Mouse (Mus musculus) MEL (cell line): Measurements from ENCODE around the gene Glt8d2.

Experiments used
- CTCF ChIP-seq, 3 experiments: IDR thresholded peaks in 2 of 3; conservative IDR thresholded peaks in 1 of 3; 2 replicates each; pipeline ENCODE4 v1.5.1; 2011 to 2012; ENCODE audit warnings: low read length in 3 of 3, low read depth in 2 of 3, mild to moderate bottlenecking in 2 of 3, improper control_type of control experiment in 1 of 3, inconsistent platforms in 1 of 3, mixed read lengths in 1 of 3, moderate library complexity in 1 of 3; ENCODE audit not compliant: control insufficient read depth in 1 of 3, insufficient read depth in 1 of 3, poor library complexity in 1 of 3, severe bottlenecking in 1 of 3
- MAFK ChIP-seq: IDR thresholded peaks from 2 replicates; pipeline ENCODE4 v1.6.1; 2011; ENCODE audit warnings: low read depth, mild to moderate bottlenecking, low read length, improper control_type of control experiment, borderline replicate concordance

DNA sequence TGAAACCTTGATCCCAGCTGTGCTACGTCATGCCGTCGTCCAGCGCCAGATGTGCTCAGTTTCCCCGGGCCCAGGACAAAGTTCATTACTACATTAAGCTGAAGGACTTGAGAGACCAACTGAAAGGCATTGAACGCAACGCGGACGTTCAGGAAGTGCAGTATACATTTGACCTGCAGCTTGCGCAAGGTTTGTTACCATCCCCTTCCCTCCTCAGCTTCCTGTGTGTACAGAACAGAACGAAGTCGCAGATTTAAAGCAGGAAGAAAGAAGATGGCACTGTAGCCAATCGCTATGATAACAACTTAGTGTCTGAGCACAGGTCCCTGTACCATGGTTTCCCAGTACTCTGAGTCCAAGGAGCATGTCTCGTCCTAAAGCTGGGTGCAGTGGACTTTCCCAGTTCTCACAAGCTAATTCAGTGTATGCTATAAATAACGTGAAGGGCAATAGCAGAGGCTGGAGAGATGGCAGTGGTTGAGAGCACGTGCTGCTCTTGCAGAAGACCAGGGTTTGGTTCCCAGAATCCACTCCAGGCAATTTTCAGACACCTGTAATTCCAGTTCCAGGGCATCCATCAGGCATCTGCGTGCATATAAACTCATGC, 43.1 kb downstream of the Glt8d2 start:
- no peak for TF ChIP-seq MAFK
- no peak for TF ChIP-seq CTCF (IDR thresholded peaks at IDR 0.05 in 2 of 3, conservative IDR thresholded peaks at IDR 0.05 in 1 of 3; ENCODE audit: control insufficient read depth in 1 of 3, insufficient read depth in 1 of 3, low read depth in 2 of 3, low read length in 3 of 3, poor library complexity in 1 of 3, severe bottlenecking in 1 of 3)
